Mouse (Mus musculus): ENCODE measurements around the gene Fam196b.

DNA sequence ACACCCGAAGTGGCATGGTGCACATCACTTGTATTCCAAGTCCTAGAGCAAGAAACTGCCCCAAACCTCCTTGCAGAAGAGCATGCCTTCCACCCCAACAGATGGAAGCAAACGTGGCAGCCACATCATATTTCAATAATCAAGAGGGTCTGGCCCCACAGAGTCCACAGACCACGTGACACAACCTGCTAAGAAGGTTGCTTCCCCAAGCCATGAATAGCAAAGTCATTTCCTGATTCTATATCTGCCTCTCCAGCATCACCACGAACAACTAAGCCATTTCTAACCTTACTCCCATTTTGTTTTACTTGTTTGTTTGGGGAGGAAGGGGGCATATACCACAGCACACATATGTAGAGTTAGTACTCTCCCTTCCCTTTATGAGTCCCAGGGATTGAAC lies 69.6 kb downstream of the Fam196b start:
- TF ChIP-seq POLR2A (IDR thresholded peaks at IDR 0.05; ENCODE audit: extremely low read depth, insufficient read depth, low read length) (no peak), CTCF (IDR thresholded peaks at IDR 0.05; ENCODE audit: low read depth, low read length) (no peak)

Data from liver, adult 2 months (tissue).